Mouse (Mus musculus): ENCODE results near the gene Hoxb5. TPM values are rescaled to one million over a fixed set of nuclear protein-coding genes. Genes with fewer than 3 reads are reported as not detected.

Gene Hoxb5
- polyA plus RNA-seq (2015; fragmentation: Nextera tagmentation; extraction: Ambion mirVana): 18.8 and 20.2 TPM in 2 replicates

DNA sequence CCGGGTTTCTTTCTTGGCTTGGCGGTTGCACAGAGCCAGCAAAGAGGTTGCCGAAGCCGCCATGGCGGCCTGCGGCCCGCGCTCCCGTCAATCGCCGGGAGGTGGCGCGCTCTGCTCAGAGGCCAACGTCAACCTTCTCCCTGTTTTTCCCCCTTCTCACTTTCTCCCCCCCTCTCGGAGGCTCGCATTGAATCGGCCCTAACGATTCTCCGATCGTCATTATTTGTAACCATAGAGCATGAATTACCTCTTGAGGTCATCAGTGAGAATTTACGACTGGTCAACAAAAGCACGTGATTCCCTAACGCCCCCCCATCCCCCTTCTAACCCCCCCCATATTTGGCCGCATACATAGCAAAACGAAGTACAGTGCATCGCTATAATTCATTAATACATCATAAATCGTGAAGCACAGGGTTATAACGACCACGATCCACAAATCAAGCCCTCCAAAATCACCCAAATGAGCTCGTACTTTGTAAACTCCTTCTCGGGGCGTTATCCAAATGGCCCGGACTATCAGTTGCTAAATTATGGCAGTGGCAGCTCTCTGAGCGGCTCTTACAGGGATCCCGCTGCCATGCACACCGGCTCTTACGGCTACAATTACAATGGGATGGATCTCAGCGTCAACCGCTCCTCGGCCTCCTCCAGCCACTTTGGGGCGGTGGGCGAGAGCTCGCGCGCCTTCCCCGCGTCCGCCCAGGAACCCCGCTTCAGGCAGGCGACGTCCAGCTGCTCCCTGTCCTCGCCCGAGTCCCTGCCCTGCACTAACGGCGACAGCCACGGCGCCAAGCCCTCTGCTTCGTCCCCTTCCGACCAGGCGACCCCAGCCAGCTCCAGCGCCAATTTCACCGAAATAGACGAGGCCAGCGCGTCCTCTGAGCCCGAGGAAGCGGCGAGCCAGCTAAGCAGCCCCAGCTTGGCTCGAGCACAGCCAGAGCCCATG is at the start of gene Hoxb5:
Hoxb5 (plus strand) TSS at position 186 of the 949 bp plus-strand sequence.
- peak within 1 kb of the TSS; percentile 96 for H3K9ac ChIP-seq
- no peaks in the 10 kb centered on the region for H3K27me3 ChIP-seq
- ATAC-seq (replicated peaks; ENCODE audit: low FRiP score): 0 out of 2 replicates have a peak, but pooled peaks have one; percentile 16
- peaks cover 82% of the 10 kb centered on the region for H3K4me1 ChIP-seq
- WGBS: under 1% methylated on average over 69 of the region's 69 CpGs
- H3K27ac ChIP-seq: peak within 1 kb of the TSS; percentile 100
- peak within 1 kb of the TSS; percentile 90 for H3K4me2 ChIP-seq
- H3K4me3 ChIP-seq (replicated peaks): peak within 1 kb of the TSS; percentile 80
- no peaks in the 10 kb centered on the region for H3K9me3 ChIP-seq (replicated peaks)
- peaks cover 24% of the 10 kb centered on the region; the same call in 1 of the 2 replicates for H3K36me3 ChIP-seq

GRCm38 (mm10) chr11:96254221-96254620 is 48.9 kb upstream of the Hoxb5 start:
- Histone ChIP-seq H3K4me3 (replicated peaks) (peak overlapping the region; percentile 80), H3K9ac (peak overlapping the region; percentile 88), H3K4me2 (peak overlapping the region; percentile 67), H3K27ac (peak overlapping the region; percentile 95), H3K27me3 (0 out of 2 replicates have a peak, but pooled peaks cover 3% of the 10 kb centered on the region), H3K9me3 (replicated peaks) (no peaks in the 10 kb centered on the region), H3K36me3 (no peaks in the 10 kb centered on the region), H3K4me1 (peaks cover 78% of the 10 kb centered on the region)
- no peak for ATAC-seq (replicated peaks; ENCODE audit: low FRiP score)
- 2% methylated on average over 11 of the region's 11 CpGs for WGBS

GRCm38 (mm10) chr11:96255111-96255995 is 47.8 kb upstream of the Hoxb5 start:
- no peak for ATAC-seq (replicated peaks; ENCODE audit: low FRiP score)
- peak overlapping the region; percentile 95 for H3K27ac ChIP-seq
- peaks cover 86% of the 10 kb centered on the region for H3K4me1 ChIP-seq
- no peaks in the 10 kb centered on the region for H3K36me3 ChIP-seq
- peak overlapping the region; percentile 67 for H3K4me2 ChIP-seq
- H3K4me3 ChIP-seq (replicated peaks): peak overlapping the region; percentile 80
- peak overlapping the region; percentile 39 for H3K9ac ChIP-seq
- 6% methylated on average over 39 of the region's 39 CpGs for WGBS
- H3K9me3 ChIP-seq (replicated peaks): no peaks in the 10 kb centered on the region
- H3K27me3 ChIP-seq: 0 out of 2 replicates have a peak, but pooled peaks cover 3% of the 10 kb centered on the region

DNA sequence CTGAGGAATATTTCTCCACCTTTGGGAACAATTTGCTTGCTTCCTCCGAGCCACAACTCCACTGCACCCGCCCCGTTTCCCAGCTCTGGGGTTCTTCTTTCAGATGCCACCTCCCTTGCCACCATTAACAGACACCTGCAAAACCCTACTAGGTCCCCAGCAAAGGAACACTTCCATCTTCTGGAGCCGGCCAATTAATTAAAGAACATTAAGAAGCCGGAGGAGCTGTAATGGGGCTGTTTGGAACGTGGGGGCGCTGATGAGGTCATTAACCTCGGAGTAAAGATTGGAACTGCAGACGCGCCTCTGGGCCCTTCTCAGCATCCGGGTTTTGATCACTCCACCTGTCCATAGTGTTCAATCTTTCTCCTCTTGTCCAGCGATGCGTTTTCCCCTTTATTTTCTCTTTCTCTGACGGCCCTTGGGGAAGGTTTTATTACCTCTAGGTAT is 47.1 kb upstream of the Hoxb5 start:
- H3K4me3 ChIP-seq (replicated peaks): peak overlapping the region; percentile 80
- H3K27ac ChIP-seq: peak overlapping the region; percentile 95
- ATAC-seq (replicated peaks; ENCODE audit: low FRiP score): no peak
- H3K9ac ChIP-seq: 0 out of 2 replicates have a peak overlapping the region, but pooled peaks have one; percentile 12
- H3K4me2 ChIP-seq: peak overlapping the region; percentile 67
- peaks cover 86% of the 10 kb centered on the region for H3K4me1 ChIP-seq
- no peaks in the 10 kb centered on the region for H3K36me3 ChIP-seq
- 0 out of 2 replicates have a peak, but pooled peaks cover 3% of the 10 kb centered on the region for H3K27me3 ChIP-seq
- no peaks in the 10 kb centered on the region for H3K9me3 ChIP-seq (replicated peaks)
- WGBS: 22% methylated on average over 14 of the region's 14 CpGs

DNA sequence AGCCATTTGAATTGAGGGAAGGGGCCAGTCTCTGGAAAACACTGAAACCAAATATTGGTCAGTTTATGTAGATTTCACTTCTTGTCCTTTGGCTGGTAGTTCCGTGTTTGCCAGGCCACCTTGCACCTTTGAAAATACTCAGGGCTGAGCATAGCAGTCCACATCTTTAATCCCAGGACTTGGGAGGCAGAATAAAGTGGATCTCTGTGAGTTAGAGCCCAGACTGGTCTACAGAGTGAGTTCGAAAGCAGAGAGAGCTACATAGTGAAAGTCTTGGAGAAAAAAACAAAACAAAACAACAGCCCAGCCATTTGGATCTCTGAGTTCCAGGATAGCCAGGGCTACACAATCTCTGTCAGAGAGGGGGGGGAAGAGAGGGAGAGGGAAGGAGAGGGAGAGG is 46.0 kb upstream of the Hoxb5 start:
- no peak for ATAC-seq (replicated peaks; ENCODE audit: low FRiP score)
- 0 out of 2 replicates have a peak, but pooled peaks cover 3% of the 10 kb centered on the region for H3K27me3 ChIP-seq
- peak overlapping the region; percentile 95 for H3K27ac ChIP-seq
- H3K9ac ChIP-seq: no peak overlapping the region
- peak overlapping the region; percentile 67 for H3K4me2 ChIP-seq
- H3K4me1 ChIP-seq: peaks cover 96% of the 10 kb centered on the region
- no peaks in the 10 kb centered on the region for H3K9me3 ChIP-seq (replicated peaks)
- WGBS: 27% methylated on average over 2 of the region's 2 CpGs
- peaks cover 5% of the 10 kb centered on the region; the same call in 1 of the 2 replicates for H3K36me3 ChIP-seq
- no peak overlapping the region for H3K4me3 ChIP-seq (replicated peaks)

- peaks cover 99% of the 10 kb centered on the region for H3K4me1 ChIP-seq
- H3K4me2 ChIP-seq: peak overlapping the region; percentile 67
- H3K27ac ChIP-seq: peak overlapping the region; percentile 78
- H3K4me3 ChIP-seq (replicated peaks): no peak overlapping the region
- H3K27me3 ChIP-seq: 0 out of 2 replicates have a peak, but pooled peaks cover 8% of the 10 kb centered on the region
- no peak overlapping the region for H3K9ac ChIP-seq
- 6% methylated on average over 2 of the region's 2 CpGs for WGBS
- ATAC-seq (replicated peaks; ENCODE audit: low FRiP score): 0 out of 2 replicates have a peak, but pooled peaks have one; percentile 33
- peaks cover 17% of the 10 kb centered on the region for H3K36me3 ChIP-seq
- no peaks in the 10 kb centered on the region for H3K9me3 ChIP-seq (replicated peaks)
Observed at GRCm38 (mm10) chr11:96259038-96259437, 44.1 kb upstream of the Hoxb5 start.

DNA sequence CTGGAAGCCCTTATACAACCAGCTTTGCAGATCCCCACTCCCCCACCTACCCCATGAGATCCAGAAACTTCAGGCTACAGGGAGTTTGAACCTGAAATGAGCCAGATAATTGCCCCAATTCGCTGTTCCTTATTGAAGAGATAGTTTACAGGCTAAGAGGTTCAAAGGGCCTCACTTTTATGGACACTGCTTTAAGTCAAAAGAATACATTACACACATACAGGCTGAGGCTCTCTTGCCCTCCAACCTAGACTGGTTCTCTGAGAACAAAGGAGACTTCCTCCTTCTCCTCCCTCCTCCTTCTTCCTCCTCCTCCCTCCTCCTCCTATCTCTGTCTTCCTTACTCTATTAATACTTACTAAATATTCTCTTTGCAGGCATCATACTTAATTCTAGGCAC is 43.6 kb upstream of the Hoxb5 start:
- no peak overlapping the region for H3K4me3 ChIP-seq (replicated peaks)
- H3K36me3 ChIP-seq: peaks cover 21% of the 10 kb centered on the region
- peaks cover 99% of the 10 kb centered on the region for H3K4me1 ChIP-seq
- ATAC-seq (replicated peaks; ENCODE audit: low FRiP score): no peak
- H3K27ac ChIP-seq: peak overlapping the region; percentile 78
- H3K9ac ChIP-seq: no peak overlapping the region
- H3K27me3 ChIP-seq: peaks cover 10% of the 10 kb centered on the region; the same call in 1 of the 2 replicates
- 8% methylated on average over 1 of the region's 1 CpGs for WGBS
- H3K9me3 ChIP-seq (replicated peaks): no peaks in the 10 kb centered on the region
- H3K4me2 ChIP-seq: no peak overlapping the region

DNA sequence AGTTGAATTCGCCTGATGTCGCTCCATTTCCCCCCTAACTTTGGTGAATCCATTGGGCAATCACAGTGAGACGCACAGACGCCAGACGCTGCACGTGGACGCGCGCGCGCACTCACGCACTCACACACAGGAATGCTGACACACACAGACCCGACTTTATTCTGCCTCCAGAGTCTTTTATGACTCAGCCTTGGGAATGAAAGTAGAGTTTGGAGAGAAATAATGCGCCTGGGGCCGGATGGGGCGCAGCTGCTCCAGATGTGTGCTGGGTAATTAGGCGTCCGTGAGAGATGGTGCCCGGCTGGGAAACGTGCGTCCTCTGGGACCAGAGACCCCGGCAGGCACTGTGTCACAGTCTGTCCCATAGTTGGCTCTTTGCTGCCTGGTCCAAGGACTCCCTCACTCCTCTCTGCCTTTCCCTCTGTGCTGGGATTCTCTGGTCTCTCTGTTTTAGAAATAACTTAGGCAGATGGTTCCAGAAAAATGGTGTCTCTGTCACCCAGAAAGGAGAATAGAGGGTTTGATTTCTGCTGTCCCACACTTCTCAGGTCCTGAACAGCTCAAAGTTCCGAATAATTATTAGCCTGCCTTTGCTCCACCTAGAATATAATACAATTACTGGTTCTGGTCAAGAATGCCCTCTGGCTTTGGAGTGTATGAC is 42.7 kb upstream of the Hoxb5 start:
- Histone ChIP-seq H3K36me3 (peaks cover 28% of the 10 kb centered on the region), H3K4me3 (replicated peaks) (peak overlapping the region; percentile 11; the same call in 1 of the 2 replicates), H3K27ac (peak overlapping the region; percentile 78), H3K9ac (no peak overlapping the region), H3K27me3 (peaks cover 16% of the 10 kb centered on the region; the same call in 1 of the 2 replicates), H3K4me2 (peak overlapping the region; percentile 48), H3K9me3 (replicated peaks) (no peaks in the 10 kb centered on the region), H3K4me1 (peaks cover 99% of the 10 kb centered on the region)
- no peak for ATAC-seq (replicated peaks; ENCODE audit: low FRiP score)
- 6% methylated on average over 23 of the region's 23 CpGs for WGBS

GRCm38 (mm10) chr11:96261323-96261890 is 41.7 kb upstream of the Hoxb5 start:
- Histone ChIP-seq H3K36me3 (peaks cover 28% of the 10 kb centered on the region), H3K4me1 (peaks cover 99% of the 10 kb centered on the region), H3K27ac (peak overlapping the region; percentile 78), H3K9ac (no peak overlapping the region), H3K4me3 (replicated peaks) (peak overlapping the region; percentile 21), H3K9me3 (replicated peaks) (no peaks in the 10 kb centered on the region), H3K4me2 (peak overlapping the region; percentile 48), H3K27me3 (peaks cover 13% of the 10 kb centered on the region; the same call in 1 of the 2 replicates)
- ATAC-seq (replicated peaks; ENCODE audit: low FRiP score): peak; percentile 68
- 5% methylated on average over 24 of the region's 24 CpGs for WGBS

GRCm38 (mm10) chr11:96262262-96262830 is 40.8 kb upstream of the Hoxb5 start:
- ATAC-seq (replicated peaks; ENCODE audit: low FRiP score): no peak
- H3K9ac ChIP-seq: no peak overlapping the region
- H3K4me2 ChIP-seq: no peak overlapping the region
- peaks cover 16% of the 10 kb centered on the region; the same call in 1 of the 2 replicates for H3K27me3 ChIP-seq
- H3K4me3 ChIP-seq (replicated peaks): no peak overlapping the region
- no peak overlapping the region for H3K27ac ChIP-seq
- WGBS: 48% methylated on average over 6 of the region's 6 CpGs
- peaks cover 36% of the 10 kb centered on the region for H3K36me3 ChIP-seq
- no peaks in the 10 kb centered on the region for H3K9me3 ChIP-seq (replicated peaks)
- peaks cover 97% of the 10 kb centered on the region for H3K4me1 ChIP-seq

Data from kidney, embryonic 15.5 days (tissue).